Mouse (Mus musculus) bone marrow, adult 2 months (tissue): ENCODE results near the gene Gm10203.
A peak's percentile ranks its signal among the peaks of the same experiment; 100 is the strongest.

Experiments
- CTCF ChIP-seq: fragments of 200-500 bp; IDR thresholded peaks from 2 replicates; pipeline ENCODE4 v1.5.1; 2011; ENCODE audit warnings: low read length, control low read depth; ENCODE audit not compliant: control insufficient read depth, insufficient read depth
- POLR2A ChIP-seq: fragments of 200-500 bp; IDR thresholded peaks from 2 replicates; pipeline ENCODE4 v1.6.1; 2011; ENCODE audit warnings: low read depth, mild to moderate bottlenecking, control low read depth, low read length, borderline replicate concordance; ENCODE audit not compliant: control insufficient read depth

- TF ChIP-seq POLR2A (no peak), CTCF (peak; percentile 40)
Observed at GRCm38 (mm10) chr6:149132311-149133077, 2.5 kb downstream of the Gm10203 start.
